Mouse (Mus musculus): ENCODE data around the gene Pam16. TPM values are rescaled to one million over a fixed set of nuclear protein-coding genes. Genes with fewer than 3 reads are reported as not detected.

Gene Pam16
- polyA plus RNA-seq, 1 experiment from 2014 or later, result 112 TPM

DNA sequence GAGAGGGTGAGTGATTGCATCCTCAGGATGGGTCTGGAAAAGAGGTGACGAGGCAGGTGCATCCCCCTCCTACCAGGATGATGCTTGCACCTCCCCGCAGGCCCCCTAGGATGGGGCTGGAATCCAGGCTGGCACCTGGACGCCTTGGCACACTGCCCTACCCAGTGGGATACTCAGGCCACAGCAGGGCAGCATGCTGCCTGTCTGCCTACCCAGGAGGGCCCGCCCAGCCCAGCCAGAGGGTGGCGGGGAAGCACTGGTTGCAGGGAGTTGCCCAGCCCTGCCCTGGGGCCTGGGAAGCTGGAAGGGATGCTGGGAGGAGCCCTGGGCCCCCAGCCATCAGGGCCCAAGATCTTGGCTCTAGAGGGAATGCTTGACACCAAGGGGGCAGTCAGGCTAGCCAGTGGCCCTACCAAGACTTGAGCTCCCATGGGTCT is 29.2 kb downstream of the Pam16 start:
- H3K9me3 ChIP-seq (replicated peaks), result no peaks in the 10 kb centered on the region
- peaks cover 70% of the 10 kb centered on the region for H3K4me1 ChIP-seq
- H3K27ac ChIP-seq, result peak overlapping the region; percentile 94
- peaks cover 4% of the 10 kb centered on the region for H3K36me3 ChIP-seq
- peak; percentile 17 for ATAC-seq (ENCODE audit: low FRiP score)
- peak overlapping the region; percentile 92 for H3K9ac ChIP-seq
- peak overlapping the region; percentile 68 for H3K4me3 ChIP-seq
- peak overlapping the region; percentile 99 for H3K4me2 ChIP-seq (replicated peaks)
- WGBS, result 0% methylated on average over 5 of the region's 5 CpGs
- H3K27me3 ChIP-seq, result no peaks in the 10 kb centered on the region

DNA sequence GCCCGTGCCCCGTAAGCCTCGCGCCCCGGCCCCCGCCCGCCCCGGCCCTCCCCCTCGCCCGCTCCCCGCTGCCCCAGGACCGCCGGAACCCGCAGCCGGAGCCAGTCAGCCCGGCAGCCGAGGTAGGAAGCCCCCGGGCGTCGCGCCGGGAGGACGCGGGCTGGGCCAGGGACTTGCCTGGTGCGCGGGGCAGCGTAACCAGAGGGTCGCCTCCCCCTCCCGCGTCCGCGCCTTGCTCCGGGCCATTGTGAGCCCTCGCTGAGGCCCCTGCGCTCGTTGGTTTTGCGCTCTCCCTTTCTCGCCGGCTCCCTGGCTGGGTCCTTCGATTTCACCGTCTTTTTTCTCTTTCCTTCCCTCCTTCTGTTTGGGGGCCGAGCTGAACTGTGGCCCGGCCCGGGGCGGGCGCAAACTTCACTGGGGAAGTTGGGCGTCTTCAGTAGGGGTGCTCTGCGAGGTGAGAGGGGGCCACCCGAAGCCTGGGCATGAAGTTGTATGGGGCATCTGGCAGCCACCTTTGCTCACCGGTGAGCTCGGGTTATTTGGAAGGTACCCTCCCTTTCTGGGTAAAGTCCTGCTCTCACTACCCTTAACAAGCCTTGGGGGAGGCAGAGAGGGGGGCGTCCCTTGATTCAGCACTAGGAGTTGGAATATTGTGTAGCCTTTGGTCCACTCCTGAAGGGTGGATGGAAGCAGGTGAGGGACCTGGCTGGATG is 29.8 kb downstream of the Pam16 start:
- peak overlapping the region; percentile 94 for H3K27ac ChIP-seq
- H3K4me2 ChIP-seq (replicated peaks), result peak overlapping the region; percentile 99
- H3K9me3 ChIP-seq (replicated peaks), result no peaks in the 10 kb centered on the region
- peaks cover 65% of the 10 kb centered on the region for H3K4me1 ChIP-seq
- H3K27me3 ChIP-seq, result no peaks in the 10 kb centered on the region
- H3K9ac ChIP-seq, result peak overlapping the region; percentile 92
- peak; percentile 38 for ATAC-seq (ENCODE audit: low FRiP score)
- peaks cover 6% of the 10 kb centered on the region for H3K36me3 ChIP-seq
- H3K4me3 ChIP-seq, result peak overlapping the region; percentile 68
- WGBS, result under 1% methylated on average over 34 of the region's 52 CpGs

DNA sequence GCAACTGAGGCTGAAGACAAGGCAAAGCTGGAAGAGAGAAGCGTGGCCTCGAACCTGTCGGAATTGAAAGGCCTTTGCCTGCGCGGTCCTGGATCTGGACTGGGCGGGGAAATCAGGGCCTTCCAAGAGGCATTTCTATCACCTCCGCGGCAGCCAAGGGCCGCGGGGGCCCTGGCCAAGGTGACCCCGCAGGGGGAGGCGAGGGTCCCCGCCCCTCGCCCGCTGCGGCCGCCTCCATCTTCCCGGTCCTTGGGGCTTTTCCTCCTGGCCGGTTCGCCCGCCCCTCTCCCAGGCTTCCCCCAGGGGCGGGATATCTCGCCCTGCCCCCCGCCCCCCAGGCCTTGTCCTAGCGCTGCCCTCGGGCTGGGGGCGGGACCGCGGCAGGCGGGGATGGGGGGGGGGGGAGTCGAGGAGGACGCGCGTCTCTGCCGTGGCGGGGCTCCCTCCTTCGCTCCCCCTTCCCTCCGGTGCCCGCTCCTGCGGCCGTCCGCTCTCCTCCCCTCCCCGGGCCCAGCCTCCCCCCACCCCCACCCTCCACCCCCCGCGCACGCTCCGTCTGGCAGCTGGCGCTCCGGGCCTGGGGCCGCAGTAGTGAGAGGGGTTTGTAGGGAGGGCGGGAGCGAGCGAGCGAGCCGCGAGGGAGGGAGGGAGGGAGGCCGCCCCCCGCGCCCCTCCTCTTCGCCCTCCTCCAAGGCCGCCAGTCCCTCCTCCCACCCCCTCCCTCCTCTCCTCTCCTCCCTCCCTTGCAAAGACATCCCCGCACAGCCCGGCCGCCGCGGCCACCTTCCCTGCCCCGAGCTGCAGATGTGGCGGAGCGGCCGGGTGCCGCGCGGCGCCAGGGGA is 30.6 kb downstream of the Pam16 start, which contains the start of gene Glis2:
Gene Glis2 (plus strand): TSS at position 743 of the 843 bp plus-strand sequence.
- Histone ChIP-seq H3K4me3 (peak within 1 kb of the TSS; percentile 68), H3K4me1 (peaks cover 57% of the 10 kb centered on the region), H3K36me3 (peaks cover 6% of the 10 kb centered on the region), H3K27ac (peak within 1 kb of the TSS; percentile 94), H3K9ac (peak within 1 kb of the TSS; percentile 92), H3K9me3 (replicated peaks) (no peaks in the 10 kb centered on the region), H3K27me3 (no peaks in the 10 kb centered on the region), H3K4me2 (replicated peaks) (peak within 1 kb of the TSS; percentile 99)
- WGBS, result under 1% methylated on average over 19 of the region's 74 CpGs
- ATAC-seq (ENCODE audit: low FRiP score), result peak; percentile 87

DNA sequence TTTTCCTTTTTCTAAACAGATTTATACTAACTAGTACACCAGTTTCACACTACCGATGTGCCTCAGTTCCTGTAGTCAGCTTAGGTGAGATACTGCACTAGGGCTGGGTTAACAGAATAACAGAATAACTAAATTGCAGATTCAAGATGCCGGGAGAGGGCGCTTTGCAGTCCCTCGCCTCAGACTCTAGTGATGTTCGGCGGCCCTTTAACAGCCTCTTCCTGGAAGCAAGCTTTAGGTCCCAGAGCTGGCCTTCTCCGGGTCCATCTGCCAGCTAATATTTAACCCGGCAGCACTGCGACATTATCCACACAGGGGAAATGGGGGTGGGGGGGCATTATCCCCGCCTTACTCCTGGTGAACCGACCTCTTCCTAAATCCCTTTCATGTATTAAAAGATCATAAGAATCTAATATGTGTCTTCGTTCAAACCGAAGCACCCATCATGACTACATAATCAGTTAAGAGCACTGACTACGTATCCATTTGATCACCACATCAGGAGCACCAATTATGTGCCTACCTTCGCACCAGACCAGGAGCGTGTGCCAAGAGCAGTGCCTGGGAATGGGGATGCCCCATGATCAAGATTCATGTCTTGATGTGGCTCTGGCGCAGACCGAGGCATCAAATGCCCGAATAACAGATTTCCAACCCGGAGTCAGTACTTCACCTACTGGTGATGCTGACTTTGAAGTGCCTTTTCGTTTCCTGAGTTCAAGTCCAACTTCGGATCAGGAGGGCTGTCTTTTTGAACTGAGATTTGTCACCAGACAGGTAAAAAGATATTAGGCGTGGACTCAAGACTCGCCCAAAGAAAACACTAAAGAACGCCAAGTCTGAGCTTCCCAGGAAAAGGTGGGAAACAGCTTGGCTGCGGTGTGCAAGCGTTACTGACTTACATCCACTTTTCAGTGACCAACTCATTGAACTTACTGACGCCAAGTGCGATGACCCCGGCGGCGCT is 31.6 kb downstream of the Pam16 start:
- H3K27ac ChIP-seq, result peak overlapping the region; percentile 94
- peak overlapping the region; percentile 99 for H3K4me2 ChIP-seq (replicated peaks)
- H3K36me3 ChIP-seq, result peaks cover 6% of the 10 kb centered on the region
- 13% methylated on average over 32 of the region's 32 CpGs for WGBS
- peak overlapping the region; percentile 92 for H3K9ac ChIP-seq
- H3K27me3 ChIP-seq, result no peaks in the 10 kb centered on the region
- H3K4me1 ChIP-seq, result peaks cover 47% of the 10 kb centered on the region
- ATAC-seq (ENCODE audit: low FRiP score), result no peak
- H3K4me3 ChIP-seq, result peak overlapping the region; percentile 68
- no peaks in the 10 kb centered on the region for H3K9me3 ChIP-seq (replicated peaks)

DNA sequence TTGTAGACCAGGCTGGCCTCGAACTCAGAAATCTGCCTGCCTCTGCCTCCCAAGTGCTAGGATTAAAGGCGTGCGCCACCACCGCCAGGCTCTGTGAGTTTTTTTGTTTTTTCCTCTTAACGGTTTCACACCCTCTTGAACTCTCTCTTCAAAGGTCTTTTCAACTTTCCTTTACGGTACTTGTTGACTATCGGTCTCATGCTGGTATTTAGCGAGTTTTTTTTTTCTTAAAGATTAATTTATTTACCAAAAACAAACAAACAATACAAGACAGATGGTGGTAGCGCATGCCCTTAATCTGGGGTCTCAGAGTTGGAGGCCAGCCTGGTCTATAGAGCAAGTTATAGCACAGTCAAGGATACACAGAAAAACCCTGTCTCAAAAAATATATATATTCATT is 34.6 kb downstream of the Pam16 start:
- H3K27me3 ChIP-seq, result no peaks in the 10 kb centered on the region

DNA sequence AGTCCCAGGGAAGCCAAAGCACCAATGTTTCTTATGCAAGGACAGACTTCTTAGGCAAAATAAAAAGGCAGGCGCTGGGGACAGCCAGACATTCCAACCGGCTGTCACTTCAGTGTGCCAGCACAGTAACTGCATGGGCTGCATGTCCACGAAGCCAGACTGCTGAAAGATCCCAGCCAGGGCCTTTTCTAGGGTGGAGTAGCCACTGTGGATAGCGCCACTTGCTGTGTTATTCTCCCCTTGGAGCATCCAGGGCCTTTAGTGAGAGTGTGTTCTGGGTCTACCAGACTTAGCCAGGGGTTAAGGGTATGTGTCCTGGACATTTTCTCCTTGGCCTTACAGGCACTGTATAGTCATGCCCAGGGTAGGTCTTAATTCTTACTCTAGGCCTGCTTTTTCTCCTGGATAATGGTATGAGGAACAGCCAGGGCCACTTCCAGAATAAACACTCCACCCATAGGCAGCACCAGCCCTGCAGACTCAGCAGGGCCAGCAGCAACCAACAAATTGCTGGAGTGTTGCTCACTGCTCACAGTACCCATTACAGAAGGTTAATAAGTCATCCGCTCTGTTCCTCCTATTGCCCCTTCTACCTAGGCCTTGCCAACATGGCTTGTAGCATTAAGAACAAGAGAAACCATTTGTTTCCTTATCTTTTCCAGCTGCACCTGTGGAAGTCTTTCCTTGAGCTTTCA is 37.1 kb downstream of the Pam16 start:
- ATAC-seq (ENCODE audit: low FRiP score), result no peak
- H3K4me2 ChIP-seq (replicated peaks), result no peak overlapping the region
- WGBS, result 61% methylated on average over 5 of the region's 5 CpGs
- H3K27me3 ChIP-seq, result no peaks in the 10 kb centered on the region
- H3K36me3 ChIP-seq, result peaks cover 6% of the 10 kb centered on the region
- H3K27ac ChIP-seq, result peak overlapping the region; percentile 86
- no peak overlapping the region for H3K4me3 ChIP-seq
- H3K4me1 ChIP-seq, result peaks cover 17% of the 10 kb centered on the region
- H3K9ac ChIP-seq, result no peak overlapping the region
- no peaks in the 10 kb centered on the region for H3K9me3 ChIP-seq (replicated peaks)

More for the DNA sequence above, 34.6 kb downstream of the Pam16 start:
- WGBS, result 95% methylated on average over 9 of the region's 9 CpGs
- no peak overlapping the region for H3K4me3 ChIP-seq
- H3K4me2 ChIP-seq (replicated peaks), result no peak overlapping the region
- H3K27ac ChIP-seq, result no peak overlapping the region
- peaks cover 6% of the 10 kb centered on the region for H3K36me3 ChIP-seq
- ATAC-seq (ENCODE audit: low FRiP score), result no peak
- H3K9ac ChIP-seq, result no peak overlapping the region
- H3K4me1 ChIP-seq, result peaks cover 30% of the 10 kb centered on the region
- H3K9me3 ChIP-seq (replicated peaks), result no peaks in the 10 kb centered on the region

DNA sequence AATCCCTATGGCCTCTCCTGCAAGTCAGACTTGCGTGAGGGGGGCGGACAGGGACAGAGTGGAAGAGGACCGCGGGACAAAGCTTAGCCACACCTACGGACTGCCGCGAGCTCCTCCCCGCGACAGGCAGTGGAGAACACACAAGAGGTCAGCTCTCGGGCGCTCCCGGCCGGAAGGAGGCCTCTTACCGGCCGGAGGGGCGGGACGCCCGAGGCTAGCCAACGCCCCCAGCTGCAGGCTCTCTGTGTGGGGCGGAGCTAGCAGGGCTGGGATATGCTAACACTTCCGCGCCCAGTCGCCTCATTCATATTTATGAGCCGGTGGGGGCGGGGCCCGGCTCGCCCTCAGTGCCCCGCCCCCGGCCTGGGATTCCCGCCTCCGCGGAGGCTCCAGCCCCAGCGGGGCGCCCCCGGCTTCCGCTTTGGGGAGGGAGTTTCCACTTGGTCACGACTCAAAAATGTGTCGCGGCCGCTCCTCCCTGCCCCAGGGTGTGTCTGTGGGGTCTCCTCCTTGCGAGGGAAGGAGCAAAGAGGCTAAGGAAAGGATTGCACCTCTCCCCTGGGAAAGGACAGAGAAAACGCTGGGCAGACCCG is 38.2 kb downstream of the Pam16 start:
- Histone ChIP-seq H3K36me3 (peaks cover 6% of the 10 kb centered on the region), H3K9ac (peak overlapping the region; percentile 63), H3K4me2 (replicated peaks) (peak overlapping the region; percentile 65), H3K4me3 (peak overlapping the region; percentile 47), H3K27me3 (no peaks in the 10 kb centered on the region), H3K4me1 (peaks cover 13% of the 10 kb centered on the region), H3K9me3 (replicated peaks) (no peaks in the 10 kb centered on the region), H3K27ac (peak overlapping the region; percentile 86)
- peak; percentile 98 for ATAC-seq (ENCODE audit: low FRiP score)
- under 1% methylated on average over 39 of the region's 43 CpGs for WGBS

DNA sequence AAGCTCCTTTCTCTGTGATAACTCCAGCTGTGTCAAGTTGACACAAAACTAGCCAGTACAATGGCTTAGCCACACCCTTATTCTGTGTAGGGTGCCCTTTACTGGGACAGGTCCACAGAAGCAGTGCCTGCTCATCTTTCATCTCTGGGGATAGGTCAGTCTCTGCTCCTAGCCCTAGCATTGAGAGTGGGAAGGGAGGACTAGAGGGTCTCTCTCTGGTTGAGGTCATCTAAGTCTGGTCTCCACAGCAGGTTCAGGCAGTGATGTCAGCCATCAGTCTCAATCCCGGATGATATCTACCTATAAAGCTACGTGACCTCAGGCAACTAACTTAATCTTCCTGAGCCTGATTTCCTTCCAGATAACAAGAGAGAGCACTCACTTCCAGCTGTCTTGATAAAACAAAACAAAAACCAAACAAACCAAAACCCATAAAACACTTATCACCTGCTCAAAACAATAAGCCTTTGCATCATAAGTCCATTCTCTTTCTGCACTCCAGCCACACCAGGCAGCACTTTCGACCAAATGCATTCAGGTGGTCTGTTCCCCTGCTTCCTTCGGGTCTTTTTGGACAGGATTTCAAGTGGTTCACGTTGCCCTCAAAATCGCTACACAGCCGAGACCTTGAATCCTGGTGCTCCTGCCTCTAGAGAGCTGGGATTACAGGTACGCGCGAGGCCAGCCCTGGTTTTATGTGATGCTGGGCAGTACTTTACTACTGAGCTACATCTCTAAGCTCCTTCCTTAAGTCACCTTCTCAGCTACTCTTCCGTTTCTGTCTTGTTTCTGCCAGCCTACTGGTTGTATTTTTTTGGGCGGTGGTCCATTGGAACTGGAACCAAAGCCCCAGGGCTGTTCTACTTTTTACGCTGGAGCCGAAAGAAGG is 38.9 kb downstream of the Pam16 start:
- peak; percentile 64 for ATAC-seq (ENCODE audit: low FRiP score)
- 6% methylated on average over 14 of the region's 14 CpGs for WGBS
- peak overlapping the region; percentile 63 for H3K9ac ChIP-seq
- H3K27me3 ChIP-seq, result no peaks in the 10 kb centered on the region
- no peaks in the 10 kb centered on the region for H3K9me3 ChIP-seq (replicated peaks)
- H3K4me2 ChIP-seq (replicated peaks), result peak overlapping the region; percentile 65
- H3K4me1 ChIP-seq, result peaks cover 13% of the 10 kb centered on the region
- peak overlapping the region; percentile 47 for H3K4me3 ChIP-seq
- H3K36me3 ChIP-seq, result peaks cover 6% of the 10 kb centered on the region
- peak overlapping the region; percentile 86 for H3K27ac ChIP-seq

DNA sequence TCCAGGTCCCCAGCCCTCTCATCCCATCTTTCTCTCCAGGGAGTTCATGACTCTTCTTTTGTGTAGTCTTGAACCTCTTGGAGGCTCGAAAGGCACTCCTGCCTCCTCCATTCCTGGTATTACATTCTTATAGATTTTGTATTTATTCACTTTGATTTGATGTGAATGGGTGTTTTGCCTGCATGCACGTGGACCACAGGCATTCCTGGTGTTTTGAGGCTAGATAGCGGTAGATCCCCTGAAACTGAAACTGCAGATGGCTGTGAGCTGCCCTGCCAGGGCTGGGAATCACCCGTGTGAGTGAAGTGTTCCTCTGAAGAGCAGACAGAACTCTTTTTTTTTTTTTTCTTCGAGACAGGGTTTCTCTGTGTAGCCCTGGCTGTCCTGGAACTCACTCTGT is 40.4 kb downstream of the Pam16 start:
- no peaks in the 10 kb centered on the region for H3K9me3 ChIP-seq (replicated peaks)

DNA sequence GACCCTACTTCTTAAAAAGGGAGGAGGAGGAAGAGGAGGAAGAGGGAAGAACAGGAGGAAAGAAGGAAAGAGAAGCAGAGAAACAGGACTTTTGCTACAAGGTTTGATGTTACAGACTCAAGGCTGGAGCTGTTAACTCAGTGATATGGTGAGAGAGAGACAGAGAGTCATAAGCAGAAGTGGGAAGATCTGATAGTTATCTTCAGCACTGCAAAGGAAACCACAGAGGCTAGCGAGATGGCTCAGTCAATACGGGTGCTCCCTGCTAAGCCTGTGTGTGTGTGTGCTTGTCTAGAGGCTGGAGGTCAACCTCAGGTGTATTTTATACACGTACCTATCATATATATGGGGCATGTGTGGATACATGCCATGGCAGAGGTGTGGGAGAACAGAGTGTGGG is 41.0 kb downstream of the Pam16 start:
- Histone ChIP-seq H3K27ac (no peak overlapping the region), H3K27me3 (no peaks in the 10 kb centered on the region), H3K36me3 (no peaks in the 10 kb centered on the region), H3K9ac (no peak overlapping the region), H3K4me2 (replicated peaks) (no peak overlapping the region), H3K4me1 (peaks cover 13% of the 10 kb centered on the region), H3K4me3 (no peak overlapping the region), H3K9me3 (replicated peaks) (no peaks in the 10 kb centered on the region)
- no peak for ATAC-seq (ENCODE audit: low FRiP score)
- 78% methylated on average over 3 of the region's 3 CpGs for WGBS

More for the DNA sequence above, 40.4 kb downstream of the Pam16 start:
- no peak overlapping the region for H3K4me2 ChIP-seq (replicated peaks)
- peaks cover 13% of the 10 kb centered on the region for H3K4me1 ChIP-seq
- H3K27me3 ChIP-seq, result no peaks in the 10 kb centered on the region
- no peak overlapping the region for H3K27ac ChIP-seq
- H3K4me3 ChIP-seq, result no peak overlapping the region
- no peaks in the 10 kb centered on the region for H3K36me3 ChIP-seq
- H3K9ac ChIP-seq, result no peak overlapping the region
- ATAC-seq (ENCODE audit: low FRiP score), result no peak
- 83% methylated on average over 5 of the region's 5 CpGs for WGBS
